Mouse (Mus musculus) urinary bladder, adult 2 months (tissue): ENCODE results near the gene Ctnnd1. TPM values are rescaled to one million over a fixed set of nuclear protein-coding genes. Genes with fewer than 3 reads are reported as not detected.
"Not testable (repeated sequence)": the region's sequence is repeated elsewhere in the genome, so short reads cannot be mapped to it uniquely, and the experiment has no call there.

ENCODE experiments used
- DNase-seq: peaks from one replicate; pipeline ENCODE4 v3.0.0; 2022; ENCODE audit warnings: low spot score
- polyA plus RNA-seq: library from polyadenylated mRNA; depleted of rRNA; stranded (reverse); fragments of >200 nt; gene quantifications from 2 replicates; pipeline ENCODE4 v1.2.3, GENCODE M21; 2012; rRNA removed

Gene Ctnnd1
- 85.0 and 89.4 TPM in 2 replicates for polyA plus RNA-seq

DNA sequence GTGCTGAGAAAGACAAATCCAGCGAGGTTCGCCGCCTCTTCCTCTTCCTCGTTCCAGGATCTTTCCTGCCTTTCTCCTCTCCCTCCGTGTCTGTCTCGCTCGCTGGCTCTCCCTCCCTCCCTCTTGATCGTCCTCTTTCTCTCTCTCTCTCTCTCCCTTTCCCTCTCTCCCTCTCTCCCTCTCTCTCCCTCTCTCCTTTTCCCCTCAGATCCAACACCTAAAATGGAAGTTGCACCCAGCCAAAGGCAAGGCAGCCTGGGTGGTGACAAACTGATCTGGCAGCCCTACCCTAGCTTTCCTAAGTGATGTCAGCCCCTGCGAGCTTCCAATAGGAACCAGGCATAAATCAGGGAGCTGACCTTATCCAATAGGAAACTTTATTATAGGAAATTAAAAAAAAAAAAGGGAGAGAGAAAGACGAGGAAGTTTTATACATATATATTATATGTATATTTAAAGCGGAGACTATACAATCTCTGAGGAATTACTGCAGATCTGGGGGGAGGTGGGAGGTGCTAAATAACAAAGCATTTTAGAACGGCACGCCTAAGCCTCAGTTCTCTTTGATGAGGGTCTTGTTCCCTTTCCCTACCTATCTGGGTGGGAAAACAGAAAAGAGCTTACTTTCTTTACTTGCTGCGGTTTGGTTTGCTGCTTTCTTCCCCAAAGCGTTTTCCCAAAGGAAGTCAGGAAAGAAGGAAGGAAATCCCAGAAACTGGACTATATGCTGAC lies at the start of gene Ctnnd1:
TSS of gene Ctnnd1 (minus strand) at position 302 of the 732 bp plus-strand sequence.
- peak; percentile 63 for DNase-seq

- no peak for DNase-seq
Observed at GRCm38 (mm10) chr2:84695007-84695695, 44.6 kb upstream of the Ctnnd1 start.

DNA sequence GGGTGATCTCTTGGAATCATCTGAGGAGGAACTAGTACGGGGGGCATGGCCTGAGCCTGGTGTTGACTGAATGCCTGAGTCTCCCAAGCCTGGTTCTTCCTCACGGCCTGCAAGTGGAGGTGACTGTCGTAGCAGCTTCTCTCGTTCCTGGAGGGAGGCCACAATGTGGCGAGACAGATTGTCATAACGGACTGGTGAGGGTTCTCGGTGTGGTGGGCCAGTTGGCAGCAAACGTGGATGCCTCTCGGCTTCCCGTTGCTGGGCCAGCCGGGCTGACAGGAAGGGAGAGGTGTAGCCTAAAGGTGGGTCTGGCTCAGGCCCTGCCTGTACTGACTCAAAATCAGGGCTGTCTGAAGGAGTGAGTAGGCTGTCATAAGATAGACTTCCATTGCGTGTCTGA lies 39.5 kb upstream of the Ctnnd1 start:
- no peak for DNase-seq

DNA sequence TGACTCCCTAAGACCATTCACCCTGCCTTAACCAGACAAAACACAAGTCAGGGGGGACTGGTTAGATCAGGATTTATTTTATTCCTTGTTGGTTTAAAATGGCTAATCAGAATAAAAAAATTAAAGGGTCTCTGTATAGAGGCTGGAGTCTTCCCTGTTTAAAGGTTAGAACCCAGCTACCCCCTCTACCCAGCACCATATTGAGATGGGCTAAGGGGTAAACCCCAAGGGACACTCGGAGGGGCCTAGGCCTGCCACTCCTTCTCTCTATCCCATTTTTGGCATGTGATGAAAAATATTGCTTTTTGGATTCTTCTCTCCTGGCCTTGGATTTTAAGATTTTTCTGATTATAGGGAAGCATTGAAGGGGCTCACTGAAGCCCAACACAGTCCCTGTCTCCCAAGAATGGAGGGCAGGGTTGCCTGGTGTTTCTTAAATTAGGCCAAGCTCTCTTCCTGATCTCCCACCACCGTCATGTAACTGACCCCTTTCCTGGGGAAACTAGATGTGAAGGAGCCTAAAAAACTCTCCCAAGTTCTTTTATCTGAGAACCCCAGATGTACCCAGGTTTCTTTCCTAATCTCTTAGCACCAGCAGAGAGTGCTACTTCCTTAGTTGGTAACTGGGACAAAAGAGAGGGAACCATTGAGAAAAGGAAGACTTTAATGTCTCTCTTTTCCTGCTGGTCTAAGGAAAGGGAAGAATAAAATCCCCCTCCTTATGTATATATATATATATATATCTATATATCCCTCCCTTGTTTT lies 37.7 kb upstream of the Ctnnd1 start:
- DNase-seq = no peak

DNA sequence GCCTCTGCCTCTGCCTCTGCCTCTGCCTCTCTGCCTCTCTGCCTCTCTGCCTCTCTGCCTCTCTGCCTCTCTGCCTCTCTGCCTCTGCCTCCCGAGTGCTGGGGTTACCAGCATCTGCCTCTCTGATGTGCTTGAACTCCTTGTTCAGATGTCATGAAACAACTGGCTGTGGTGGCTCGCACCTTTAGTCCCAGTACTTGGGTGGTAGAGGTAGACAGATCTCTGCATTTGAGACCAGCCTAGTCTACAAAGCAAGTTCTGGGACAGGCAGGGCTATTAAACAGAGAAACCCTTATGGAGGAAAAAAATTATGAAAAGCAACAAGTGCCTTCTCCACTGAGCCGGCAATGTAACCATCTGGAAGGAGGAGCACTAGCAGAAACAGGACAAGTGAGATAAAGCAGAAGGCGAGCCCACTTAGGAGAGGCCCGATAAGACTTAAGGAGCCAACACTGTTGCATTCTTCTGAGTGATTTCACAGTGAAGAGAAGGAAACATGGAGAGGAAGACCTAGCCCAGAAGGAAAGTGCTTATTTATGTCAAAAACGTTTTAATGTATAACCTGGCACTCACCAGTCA lies 32.1 kb upstream of the Ctnnd1 start:
- DNase-seq = no peak

DNA sequence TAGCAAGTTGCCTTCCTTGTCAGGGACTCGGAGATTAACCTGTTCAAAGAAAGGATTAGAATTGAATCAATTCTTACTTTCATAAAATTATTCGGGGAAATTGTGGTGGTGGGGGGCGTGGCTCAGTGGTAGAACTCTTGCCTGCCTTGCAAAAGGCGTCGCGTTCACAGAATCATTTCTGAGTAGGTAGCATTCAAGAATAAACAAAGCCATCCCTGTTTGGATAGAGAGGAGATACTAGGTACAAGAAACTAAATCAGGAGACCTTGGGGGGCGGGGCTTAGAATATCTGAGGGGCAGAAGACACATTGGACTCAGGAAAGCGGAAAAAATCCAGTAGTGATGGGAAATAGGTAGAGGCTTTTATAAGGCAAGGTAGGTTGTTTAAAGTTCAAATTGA lies 28.5 kb upstream of the Ctnnd1 start, which contains the start of gene Tmx2:
TSS of gene Tmx2 (minus strand) at position 125 of the 400 bp plus-strand sequence.
- DNase-seq = no peak

- peak; percentile 55 for DNase-seq
Observed at GRCm38 (mm10) chr2:84677968-84678880, 27.7 kb upstream of the Ctnnd1 start, which contains the start of the genes Gm28635 and Med19. Gene Gm28635 (minus strand): TSS chr2:84678041. Gene Med19 (plus strand): TSS chr2:84678402.

DNA sequence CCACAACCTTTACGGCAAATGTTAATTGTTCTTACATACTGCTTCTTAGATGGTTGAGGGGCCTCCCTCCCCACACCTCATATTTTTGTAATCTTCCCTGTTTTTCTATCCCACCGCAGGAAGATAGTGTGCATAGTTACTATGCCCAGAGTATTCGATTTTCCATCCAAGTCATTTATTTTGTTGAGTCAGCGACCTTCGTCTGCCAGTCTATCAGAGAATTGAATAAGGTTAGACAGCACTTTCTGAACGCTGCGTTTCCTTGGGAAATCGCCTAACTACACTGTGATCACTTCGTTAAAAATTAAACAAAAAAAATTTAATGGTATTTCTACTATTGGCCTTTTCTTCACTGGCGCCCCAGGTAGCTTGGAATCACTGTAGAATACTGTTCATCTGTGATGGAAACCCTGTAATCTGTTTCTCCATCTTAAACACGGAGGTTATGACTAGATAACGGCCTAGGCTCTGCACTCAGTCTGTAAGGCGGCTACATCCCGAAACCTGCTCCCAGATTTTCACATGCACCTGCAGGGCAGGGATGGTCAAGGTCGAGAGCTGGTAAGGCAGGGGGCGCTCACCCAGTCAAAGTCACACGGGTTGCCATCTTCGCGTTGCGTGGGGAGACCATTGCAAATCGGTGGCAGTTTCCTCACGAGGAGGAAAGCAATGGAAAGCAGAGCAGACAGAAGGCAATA lies 26.9 kb upstream of the Ctnnd1 start:
- no peak for DNase-seq

DNA sequence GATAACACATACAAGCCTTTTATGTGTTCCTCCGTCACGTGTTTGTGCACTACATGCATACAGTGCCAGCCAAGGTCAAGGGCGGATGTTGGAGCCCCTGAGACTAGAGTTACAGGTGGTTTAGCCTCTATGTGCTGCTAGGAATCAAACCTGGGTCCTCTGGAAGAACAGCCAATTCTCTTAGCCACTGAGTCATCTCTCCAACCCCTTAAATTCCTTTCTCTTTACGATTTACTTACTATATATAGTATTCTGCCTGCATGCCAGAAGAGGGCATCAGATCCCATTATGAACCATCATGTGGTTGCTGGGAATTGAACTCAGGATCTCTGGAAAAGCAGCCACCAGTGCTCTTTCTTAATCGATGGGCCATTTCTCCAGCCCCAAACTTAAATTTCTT lies 21.0 kb upstream of the Ctnnd1 start:
- not testable (repeated sequence) for DNase-seq

GRCm38 (mm10) chr2:84670569-84670933 lies 20.0 kb upstream of the Ctnnd1 start, which contains the start of gene Selenoh:
Gene Selenoh (minus strand): TSS chr2:84670770.
- DNase-seq = peak; percentile 52

DNA sequence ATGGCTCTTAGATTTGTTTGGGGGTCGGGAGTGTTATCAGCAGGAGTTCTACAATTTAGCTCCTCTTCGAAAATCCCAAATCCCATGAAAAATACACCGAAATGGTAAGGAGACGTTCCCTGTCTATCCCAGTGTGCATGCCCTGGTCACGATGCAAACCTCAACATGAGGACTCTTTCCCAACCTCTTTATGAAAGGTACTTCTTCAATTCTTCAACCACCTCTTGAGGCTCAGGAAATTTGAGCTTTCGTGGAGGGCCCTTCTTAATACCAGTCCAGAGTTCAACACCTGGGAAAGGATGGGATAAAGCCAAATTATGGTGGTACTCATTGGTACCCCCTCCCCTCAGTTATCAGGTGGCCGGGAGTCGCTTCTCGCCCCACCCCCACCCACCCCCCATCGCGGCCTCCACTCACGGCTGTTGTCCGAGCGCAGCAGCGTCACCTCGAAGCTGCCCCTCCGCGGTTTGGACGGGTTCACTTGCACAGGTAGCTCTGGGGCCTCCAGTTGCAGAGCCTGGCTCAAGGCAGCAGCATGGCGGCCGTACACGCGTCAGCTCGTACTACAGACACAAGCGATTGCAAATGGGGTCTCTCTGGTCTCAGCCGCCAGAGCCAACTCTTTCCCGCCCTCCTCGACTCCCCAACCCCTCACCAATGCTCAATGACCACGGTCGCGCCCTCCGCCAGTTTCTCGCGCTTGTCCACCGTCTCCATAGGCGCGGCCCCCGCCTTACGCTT lies 19.4 kb upstream of the Ctnnd1 start:
- peak; percentile 33 for DNase-seq

- DNase-seq = no peak
Observed at GRCm38 (mm10) chr2:84666081-84666480, 15.5 kb upstream of the Ctnnd1 start.

DNA sequence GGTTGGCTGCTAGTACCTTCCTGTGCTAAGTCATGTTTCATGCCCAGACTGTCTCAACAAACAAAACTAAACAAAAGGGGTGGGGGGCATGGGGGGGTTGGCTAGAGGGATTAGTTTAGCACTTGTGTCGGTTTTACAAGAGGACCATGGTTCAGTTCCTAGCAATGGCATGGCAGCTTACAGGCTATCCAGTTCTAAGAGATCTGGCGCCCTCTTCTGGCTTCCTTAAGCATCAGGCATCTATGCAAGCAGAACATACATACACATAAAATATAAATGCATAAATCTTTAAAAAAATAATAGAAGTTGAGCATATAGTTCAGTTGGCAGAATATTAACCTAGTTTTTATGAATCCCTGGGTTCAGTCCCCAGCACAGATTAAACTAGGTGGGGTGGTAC lies 12.3 kb upstream of the Ctnnd1 start:
- no peak for DNase-seq

- DNase-seq = no peak
Observed at GRCm38 (mm10) chr2:84660253-84660652, 9.7 kb upstream of the Ctnnd1 start.

GRCm38 (mm10) chr2:84658806-84659205 lies 8.2 kb upstream of the Ctnnd1 start, which contains the start of gene Btbd18:
Gene Btbd18 (plus strand): TSS chr2:84659079.
- DNase-seq = no peak

- DNase-seq = no peak
Observed at GRCm38 (mm10) chr2:84655864-84656263, 5.3 kb upstream of the Ctnnd1 start.

DNA sequence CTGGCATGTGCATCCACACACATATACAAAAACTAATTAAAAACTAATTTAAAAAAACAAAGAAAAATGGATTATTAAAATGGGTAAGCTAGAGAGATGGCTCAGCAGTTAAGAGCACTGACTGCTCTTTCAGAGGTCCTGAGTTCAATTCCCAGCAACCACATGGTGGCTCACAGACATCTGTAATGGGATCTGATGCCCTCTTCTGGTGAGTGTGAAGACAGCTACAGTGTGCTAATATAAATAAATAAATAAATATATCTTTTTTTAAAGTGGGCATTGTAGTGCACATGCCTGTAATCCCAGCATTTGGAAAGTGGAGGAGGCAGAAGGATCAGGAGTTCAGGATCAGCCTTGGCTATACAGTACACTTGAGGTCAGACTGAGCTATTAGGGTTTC lies 2.8 kb upstream of the Ctnnd1 start:
- no peak for DNase-seq

DNA sequence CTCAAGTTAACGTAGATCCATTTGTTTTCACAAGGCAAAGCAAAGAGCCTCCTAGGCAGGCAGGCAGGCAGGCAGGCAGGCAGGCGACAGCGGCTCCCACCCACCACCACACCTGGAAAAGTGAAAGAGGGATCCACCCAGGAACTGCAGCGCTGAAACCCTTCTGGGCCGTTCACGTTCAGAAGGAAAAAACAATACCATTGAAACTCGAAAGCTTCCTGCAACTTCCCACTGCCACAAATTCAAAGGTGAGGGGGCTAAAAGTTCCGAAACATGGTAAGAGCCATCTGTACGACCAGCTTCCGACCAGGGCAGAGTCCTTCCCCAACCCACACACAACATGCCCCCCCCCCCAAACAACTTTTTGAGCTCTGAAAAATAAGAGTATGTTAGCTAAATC lies 891 bp downstream of the Ctnnd1 start:
- DNase-seq = no peak

- DNase-seq = no peak
Observed at GRCm38 (mm10) chr2:84648369-84648768, 2.2 kb downstream of the Ctnnd1 start.
